Mouse (Mus musculus) lung, postnatal 4 days (tissue): Measurements from ENCODE around the gene Prr15l.

Source experiments
- DNase-seq, 2 experiments: peaks; one replicate each; pipeline ENCODE4 v3.0.0; 2021

Prr15l gene

DNA sequence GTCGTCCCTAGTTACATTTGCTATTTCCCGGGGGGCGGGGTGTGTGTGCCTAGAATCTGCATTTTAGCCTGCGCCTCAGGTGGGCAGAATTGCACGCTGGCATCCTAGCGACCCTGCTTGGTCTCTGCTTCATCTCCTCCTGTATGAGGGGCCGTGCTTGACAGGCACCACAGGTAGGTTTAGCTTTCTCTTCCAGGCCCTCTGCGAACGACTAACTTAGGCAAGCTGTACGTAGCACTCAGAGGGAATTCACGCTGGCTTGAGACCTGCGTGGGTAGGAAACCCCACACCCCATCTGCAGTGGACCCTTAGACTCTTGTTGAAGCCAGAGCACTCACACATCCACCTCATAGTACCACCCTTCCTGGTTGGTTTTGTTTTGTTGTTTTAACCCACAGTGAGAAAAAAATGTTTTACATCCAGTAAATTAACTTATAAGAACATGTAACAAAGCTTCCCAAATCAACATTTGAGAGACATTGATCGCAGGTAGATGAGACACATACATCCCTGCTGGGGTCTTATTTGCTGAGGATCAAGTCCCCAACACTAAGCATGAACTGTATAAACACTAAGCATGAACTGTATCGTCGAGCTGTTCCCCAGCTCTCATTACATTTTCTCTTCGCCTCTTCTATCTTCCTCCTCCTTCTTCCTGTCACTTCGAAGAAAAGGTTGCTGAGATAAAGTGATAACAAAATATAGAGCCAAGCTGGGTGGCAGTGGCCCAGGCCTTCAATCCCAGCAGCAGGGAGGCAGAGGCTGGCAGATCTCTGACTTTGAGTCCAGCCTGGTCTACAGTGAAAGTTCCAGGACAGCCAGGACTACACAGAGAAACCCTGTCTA lies 50.7 kb downstream of the Prr15l start:
- no peak for DNase-seq

DNA sequence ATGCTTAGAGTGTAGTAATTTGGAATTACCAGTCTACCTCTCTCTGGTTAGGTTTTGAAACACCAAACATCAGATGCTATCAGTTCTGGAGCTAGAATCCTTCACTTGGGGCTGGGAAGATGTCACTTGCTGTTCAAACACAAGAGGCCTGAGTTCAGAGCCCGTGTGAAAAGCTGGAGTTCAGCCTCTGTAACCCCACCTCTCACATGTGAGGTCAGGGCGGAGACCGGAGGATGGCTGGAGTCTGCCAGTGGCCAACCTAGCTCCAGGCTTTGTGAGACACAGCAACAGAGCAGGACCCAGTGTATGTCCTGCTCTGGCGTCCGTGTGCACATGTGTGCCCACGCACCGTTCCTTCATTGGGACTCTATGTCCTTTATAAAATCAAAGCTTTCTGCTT lies 51.4 kb downstream of the Prr15l start:
- DNase-seq: no peak

DNA sequence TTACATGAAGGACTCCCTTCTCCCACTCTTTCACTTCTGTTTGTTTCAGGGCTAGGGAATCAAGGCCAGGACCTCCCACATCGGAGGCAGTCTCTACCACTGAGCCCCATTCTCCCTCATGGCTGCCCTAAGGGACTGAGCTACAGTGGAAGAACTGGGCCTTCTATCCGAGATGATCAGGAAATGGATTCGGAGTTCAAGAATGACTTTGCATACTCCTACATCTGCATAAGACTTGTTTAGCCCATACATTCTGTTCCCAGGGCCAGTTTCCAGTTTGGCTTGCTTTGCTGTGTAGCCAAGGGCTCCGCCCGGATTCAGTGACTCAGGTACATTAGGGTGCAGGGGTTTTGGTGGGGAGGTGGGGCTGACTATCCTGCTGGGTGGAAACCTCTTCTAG lies 52.1 kb downstream of the Prr15l start:
- no peak for DNase-seq

DNA sequence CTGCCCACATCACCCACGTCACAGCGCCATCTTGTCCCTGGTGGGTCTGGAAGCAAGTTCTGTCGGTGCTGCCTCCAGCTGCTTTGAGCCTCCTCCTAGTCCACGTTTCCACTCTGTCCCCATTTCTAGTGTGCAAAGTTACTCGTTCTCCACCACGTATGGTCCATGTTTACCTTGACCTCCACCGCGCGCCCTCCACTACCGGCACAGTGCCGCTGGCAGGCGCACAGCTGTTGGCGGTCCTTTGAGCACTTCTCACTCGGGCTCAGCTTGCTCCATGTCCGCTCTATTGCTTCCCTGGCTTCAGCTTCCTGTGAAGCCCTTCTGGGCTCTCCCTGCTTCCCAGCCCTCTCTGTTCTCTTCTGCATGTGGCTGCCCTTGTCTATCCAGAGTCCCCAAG lies 53.6 kb downstream of the Prr15l start:
- no peak for DNase-seq

DNA sequence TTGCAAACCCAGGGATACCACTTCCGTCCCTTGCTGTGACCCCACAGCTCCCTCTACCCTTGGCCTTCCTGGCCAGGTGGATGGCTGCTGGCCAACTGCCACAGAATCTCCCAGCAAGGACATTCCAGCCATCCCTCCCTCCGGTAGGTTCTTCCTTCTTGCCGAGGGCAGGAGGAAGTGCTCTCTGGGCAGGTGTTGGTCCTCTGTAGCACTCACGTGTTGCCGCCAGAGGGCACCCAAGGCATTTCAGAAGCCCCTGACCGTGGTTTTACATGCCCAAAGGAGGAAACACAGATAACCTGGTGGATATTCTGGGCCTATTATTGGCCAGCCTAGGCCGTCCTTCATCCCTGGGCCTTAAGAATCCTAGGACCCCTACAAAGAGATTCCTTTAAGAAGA lies 54.5 kb downstream of the Prr15l start:
- peak; percentile 83 to 88 for DNase-seq

DNA sequence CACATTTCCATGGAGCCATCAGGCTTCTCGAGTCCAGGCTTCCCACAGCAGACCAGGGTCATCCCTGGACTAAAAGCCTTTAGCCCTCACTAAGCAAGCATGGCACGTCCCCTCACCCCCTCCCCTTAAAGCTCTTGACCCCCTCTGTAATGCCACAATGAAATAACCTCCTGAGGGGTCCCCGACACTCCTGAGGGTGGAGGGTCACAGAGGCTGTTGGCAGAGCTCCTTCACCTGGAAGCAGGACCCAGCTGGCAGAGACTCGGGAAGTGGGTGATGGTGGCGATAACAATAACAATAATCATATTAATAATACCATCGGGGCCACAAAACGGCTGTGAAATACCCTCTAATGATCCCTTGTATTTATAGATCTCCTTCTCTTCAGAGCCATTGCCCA lies 55.0 kb downstream of the Prr15l start, which contains the start of gene Sp2:
Sp2 (minus strand) TSS at position 101 of the 400 bp plus-strand sequence.
- DNase-seq: no peak

DNA sequence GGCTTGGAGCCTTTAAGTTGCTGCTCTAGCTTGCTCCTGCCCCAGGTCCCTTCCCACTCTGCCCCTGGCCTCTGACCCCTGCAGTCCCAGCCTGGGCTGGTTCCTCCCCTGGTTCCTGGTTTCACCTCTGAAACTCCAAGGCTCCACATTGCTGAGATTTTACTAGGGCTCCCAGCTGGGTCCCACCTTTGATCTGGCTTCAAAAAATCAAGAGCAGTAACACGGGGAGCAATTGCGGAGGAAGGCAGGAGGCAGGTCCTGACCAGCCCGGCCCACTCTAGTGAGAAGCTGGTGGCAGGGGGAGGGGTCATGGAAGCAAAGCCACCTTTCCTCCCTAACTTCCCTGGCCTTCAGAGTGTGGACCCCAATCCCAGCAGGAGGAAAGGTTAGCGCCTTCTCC lies 57.0 kb downstream of the Prr15l start:
- DNase-seq: no peak

DNA sequence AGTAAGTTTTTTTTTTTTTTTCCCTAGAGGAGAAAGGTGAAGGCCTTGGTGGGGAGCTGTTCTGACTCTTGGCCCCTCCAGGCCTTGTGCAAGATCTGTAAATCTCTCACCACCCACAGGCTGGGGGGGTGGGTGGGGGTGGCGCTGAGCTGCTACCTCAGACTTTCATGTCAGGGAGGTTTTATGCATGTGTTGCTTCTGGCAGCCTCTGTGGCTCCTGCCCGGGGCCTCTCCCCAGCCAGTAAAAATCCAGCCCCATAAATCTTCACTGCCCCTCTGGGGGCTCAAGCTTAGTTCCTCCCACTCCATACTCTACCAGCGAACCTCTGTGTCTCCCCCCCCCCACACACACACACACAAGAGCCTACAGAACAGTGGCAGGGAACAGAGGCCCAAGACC lies 58.6 kb downstream of the Prr15l start:
- no peak for DNase-seq
